Mouse (Mus musculus) forebrain, embryonic 16.5 days (tissue): Measurements from ENCODE around the gene 1110008P14Rik. TPM values are rescaled to one million over a fixed set of nuclear protein-coding genes. Genes with fewer than 3 reads are reported as not detected.

Experiments used
- ATAC-seq: fragments of 200-750 bp; cut with Nextera tagmentation; 2 replicates; pipeline ENCODE4 v1.8.0; 2017; ENCODE audit warnings: mild to moderate bottlenecking, moderate library complexity
- H3K27ac ChIP-seq: fragments of 300-500 bp; sonication (generic); 2 replicates; pipeline ENCODE4 v1.5.1; 2014; ENCODE audit warnings: low read length, control low read depth
- H3K27me3 ChIP-seq: fragments of 300-500 bp; sonication (generic); replicated peaks from 2 replicates; pipeline ENCODE4 v1.6.1; 2014; ENCODE audit warnings: low read length; ENCODE audit not compliant: control insufficient read depth, insufficient read depth
- H3K36me3 ChIP-seq: fragments of 300-500 bp; sonication (generic); 2 replicates; pipeline ENCODE4 v1.6.1; 2014; ENCODE audit not compliant: control insufficient read depth, insufficient read depth
- H3K4me1 ChIP-seq: fragments of 300-500 bp; sonication (generic); replicated peaks from 2 replicates; pipeline ENCODE4 v1.6.1; 2014; ENCODE audit warnings: low read length; ENCODE audit not compliant: control insufficient read depth, insufficient read depth
- H3K4me2 ChIP-seq: fragments of 300-500 bp; sonication (generic); 2 replicates; pipeline ENCODE4 v1.6.1; 2014; ENCODE audit warnings: mild to moderate bottlenecking, low read length, control low read depth
- H3K4me3 ChIP-seq: fragments of 300-500 bp; sonication (generic); replicated peaks from 2 replicates; pipeline ENCODE4 v1.5.1; 2014; ENCODE audit warnings: mild to moderate bottlenecking, low read length, control low read depth
- H3K9ac ChIP-seq: fragments of 300-500 bp; sonication (generic); replicated peaks from 2 replicates; pipeline ENCODE4 v1.6.1; 2014; ENCODE audit warnings: low read depth, low read length, control low read depth
- H3K9me3 ChIP-seq: fragments of 300-500 bp; sonication (generic); 2 replicates; pipeline ENCODE4 v1.6.1; 2016; ENCODE audit warnings: low read length; ENCODE audit not compliant: control insufficient read depth
- WGBS: fragments of 180-500 bp; shearing (Covaris S2); extraction: QIAGEN DNeasy Blood & Tissue Kit; methylation state at CpG from one replicate; pipeline ENCODE4 v1.1.7; 2014; 5-methylcytosine and 5-hydroxymethylcytosine counted together
- polyA plus RNA-seq: library from polyadenylated mRNA; unstranded; fragments of >200 nt; fragmentation: Nextera tagmentation; extraction: Ambion mirVana; gene quantifications from 2 replicates; pipeline ENCODE4 v1.2.1, GENCODE M21; 2015

The 1110008P14Rik gene
- 67.8 and 77.7 TPM in 2 replicates for polyA plus RNA-seq

DNA sequence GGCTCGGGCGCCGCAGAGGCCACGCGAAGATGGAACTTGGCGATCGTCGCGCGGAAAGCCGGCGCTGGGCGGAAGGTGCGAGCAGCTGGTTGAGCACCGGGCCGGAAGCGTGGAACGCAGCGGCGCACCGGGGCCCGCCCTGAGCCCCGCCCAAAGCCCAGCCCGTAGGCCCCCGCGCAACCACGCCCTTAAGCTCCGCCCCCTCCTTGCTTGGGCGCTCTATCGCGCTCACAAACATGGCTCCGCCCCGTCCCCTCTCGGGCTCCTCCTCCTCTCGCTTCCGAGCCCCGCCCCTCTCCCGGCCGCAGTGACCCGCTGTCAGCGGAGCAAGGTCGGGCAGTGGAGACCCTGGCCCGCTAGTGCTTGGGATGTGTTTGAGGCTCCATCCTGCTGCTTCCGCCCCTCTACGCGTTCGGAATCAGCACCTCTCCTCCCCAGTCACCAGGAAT lies at the start of gene 1110008P14Rik:
Gene 1110008P14Rik (minus strand): TSS at position 164 of the 449 bp plus-strand sequence.
- peak within 1 kb of the TSS; percentile 69 for H3K4me3 ChIP-seq
- peak within 1 kb of the TSS; percentile 69 for H3K9ac ChIP-seq
- ATAC-seq, result peak; percentile 94
- H3K4me1 ChIP-seq, result peaks cover 4% of the 10 kb centered on the region
- H3K4me2 ChIP-seq, result peak within 1 kb of the TSS; percentile 91
- WGBS, result 0% methylated on average over 35 of the region's 47 CpGs
- H3K27me3 ChIP-seq, result no peaks in the 10 kb centered on the region
- no peak within 1 kb of the TSS for H3K27ac ChIP-seq
- no peaks in the 10 kb centered on the region for H3K9me3 ChIP-seq
- peaks cover 23% of the 10 kb centered on the region for H3K36me3 ChIP-seq

DNA sequence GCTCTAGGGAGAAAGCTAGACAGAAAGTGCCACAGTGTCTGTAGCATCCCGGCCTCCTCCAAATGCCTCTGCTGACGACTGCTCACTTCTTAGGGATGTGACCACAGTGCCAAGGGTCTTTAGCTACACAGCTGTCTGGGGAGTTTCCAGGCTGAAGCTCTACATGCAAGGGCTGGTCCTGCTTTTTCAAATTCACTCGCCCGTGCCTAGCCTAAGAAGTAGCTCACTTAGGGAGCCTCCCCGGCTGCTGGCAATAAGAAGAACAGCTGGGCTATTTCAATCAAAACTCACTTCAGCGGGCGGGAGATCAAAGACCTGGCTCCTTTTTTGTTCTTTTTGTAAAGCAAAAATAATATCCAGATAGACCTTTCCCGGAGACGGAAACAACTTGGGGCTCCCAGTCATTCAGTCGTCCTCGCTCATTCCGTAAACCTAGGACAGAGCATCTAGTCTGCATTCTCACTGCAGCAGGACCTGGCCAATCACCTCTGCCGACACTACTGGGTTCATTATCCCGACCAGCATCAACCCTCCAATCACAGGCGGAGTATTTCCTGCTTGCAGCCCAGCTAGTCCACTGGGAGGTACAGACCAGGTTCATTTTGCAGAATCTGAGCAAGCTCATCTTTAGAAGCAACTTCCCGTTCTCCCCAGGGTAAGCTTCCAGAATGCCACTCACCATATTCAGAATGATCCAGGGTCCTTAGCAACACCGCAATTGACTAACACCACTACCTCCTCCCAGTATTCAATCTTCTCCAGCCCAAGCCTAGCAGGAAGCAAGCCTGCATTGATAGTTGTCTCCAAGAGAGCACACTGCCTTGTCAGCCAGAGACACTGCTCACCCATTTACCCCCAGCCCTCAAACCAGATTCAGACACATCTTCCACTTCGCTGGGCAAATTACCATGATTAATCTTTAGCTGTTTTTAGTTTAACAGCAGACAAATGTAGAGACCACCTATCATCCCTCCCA lies 49.3 kb upstream of the 1110008P14Rik start:
- no peaks in the 10 kb centered on the region for H3K36me3 ChIP-seq
- 5% methylated on average over 18 of the region's 18 CpGs for WGBS
- H3K4me2 ChIP-seq, result peak overlapping the region; percentile 65
- H3K4me1 ChIP-seq, result peaks cover 38% of the 10 kb centered on the region
- peak; percentile 97 for ATAC-seq
- H3K9ac ChIP-seq, result peak overlapping the region; percentile 58
- H3K27me3 ChIP-seq, result no peaks in the 10 kb centered on the region
- H3K4me3 ChIP-seq, result peak overlapping the region; percentile 48
- H3K9me3 ChIP-seq, result no peaks in the 10 kb centered on the region
- peak overlapping the region; percentile 87 for H3K27ac ChIP-seq

DNA sequence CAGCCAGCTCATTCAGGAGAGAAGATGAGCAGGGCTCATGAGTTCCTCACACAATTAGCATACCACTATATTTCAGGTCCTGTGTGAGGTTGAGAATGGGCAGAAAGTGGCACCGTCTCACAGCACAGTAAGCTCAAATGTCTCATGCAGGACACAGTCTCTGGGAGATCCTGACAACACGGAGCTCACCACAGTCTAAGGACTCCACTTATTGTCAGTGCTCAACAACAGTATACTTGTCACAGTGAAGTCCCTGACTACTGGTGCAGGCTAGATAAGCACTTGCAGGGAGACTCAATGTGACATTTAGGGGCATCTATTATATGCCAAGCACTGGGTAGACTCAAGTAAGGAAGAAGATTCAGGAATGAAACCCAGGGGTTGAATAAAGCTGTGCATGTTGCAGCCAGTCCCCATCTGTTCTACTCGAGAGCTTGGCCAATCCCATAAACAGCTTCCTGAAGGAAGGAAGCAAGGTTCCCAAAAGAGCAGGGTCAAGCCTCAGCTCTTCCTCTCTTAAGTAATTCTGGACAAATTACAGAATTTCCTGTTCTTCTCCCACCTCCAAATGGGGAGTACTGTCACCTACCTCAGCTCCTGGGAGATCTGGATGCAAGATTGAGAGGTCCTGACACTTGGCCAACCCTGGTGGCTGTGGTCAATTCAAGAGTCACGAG lies 47.6 kb upstream of the 1110008P14Rik start:
- Histone ChIP-seq H3K4me3 (peak overlapping the region; percentile 31), H3K27ac (peak overlapping the region; percentile 71; the same call in 1 of the 2 replicates), H3K9ac (peak overlapping the region; percentile 26; the same call in 1 of the 2 replicates), H3K9me3 (no peaks in the 10 kb centered on the region), H3K4me2 (peak overlapping the region; percentile 65), H3K27me3 (no peaks in the 10 kb centered on the region), H3K4me1 (peaks cover 38% of the 10 kb centered on the region), H3K36me3 (no peaks in the 10 kb centered on the region)
- no peak for ATAC-seq
- 69% methylated on average over 4 of the region's 4 CpGs for WGBS

DNA sequence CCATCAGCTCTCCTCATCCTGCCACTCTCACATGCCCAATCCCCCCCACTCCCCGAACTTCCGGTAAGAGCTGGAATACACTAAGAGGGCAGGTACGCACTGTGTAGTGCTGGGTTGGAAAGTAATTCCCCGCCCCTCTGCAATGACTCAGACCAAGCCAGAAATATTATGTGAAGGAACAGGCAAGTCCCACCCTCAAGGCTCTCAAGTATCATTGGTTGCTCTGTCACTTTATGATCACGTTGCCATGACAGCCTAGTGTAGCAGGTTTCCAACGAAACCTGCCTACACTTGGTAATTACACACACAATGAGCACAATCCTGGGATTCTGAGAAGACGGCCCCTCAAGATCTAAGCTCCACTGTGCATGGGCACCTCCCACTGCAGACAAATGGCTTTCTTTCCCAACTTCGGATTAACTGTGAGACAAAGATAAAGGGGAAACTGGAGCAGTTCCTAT lies 46.6 kb upstream of the 1110008P14Rik start:
- H3K36me3 ChIP-seq, result no peaks in the 10 kb centered on the region
- H3K4me2 ChIP-seq, result peak overlapping the region; percentile 65
- 18% methylated on average over 8 of the region's 8 CpGs for WGBS
- peak overlapping the region; percentile 71 for H3K27ac ChIP-seq
- no peaks in the 10 kb centered on the region for H3K27me3 ChIP-seq
- peak; percentile 80 for ATAC-seq
- H3K4me3 ChIP-seq, result peak overlapping the region; percentile 31
- H3K9ac ChIP-seq, result peak overlapping the region; percentile 47
- H3K4me1 ChIP-seq, result peaks cover 48% of the 10 kb centered on the region
- no peaks in the 10 kb centered on the region for H3K9me3 ChIP-seq

DNA sequence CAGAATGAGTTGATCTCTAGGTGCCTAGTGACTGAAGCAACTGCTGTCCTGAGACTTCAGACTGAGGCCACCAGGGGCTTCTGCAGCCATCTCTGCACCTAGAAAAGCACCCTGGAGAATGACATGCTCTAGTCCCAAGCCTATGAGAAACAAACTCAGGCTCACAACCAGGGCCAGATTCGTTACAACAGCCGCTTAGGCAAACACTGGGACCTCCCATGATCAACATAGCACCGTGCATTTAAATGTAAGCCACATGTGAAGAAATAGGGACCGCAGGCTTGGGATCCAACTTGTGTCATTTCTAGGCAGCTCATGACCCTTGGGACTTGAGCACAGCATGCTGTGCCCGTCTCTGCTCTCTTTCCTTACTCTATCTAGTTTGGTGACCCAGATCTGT lies 46.0 kb upstream of the 1110008P14Rik start:
- peak overlapping the region; percentile 56 for H3K27ac ChIP-seq
- no peak overlapping the region for H3K9ac ChIP-seq
- WGBS, result 68% methylated on average over 5 of the region's 5 CpGs
- H3K4me2 ChIP-seq, result peak overlapping the region; percentile 65
- ATAC-seq, result no peak
- H3K4me1 ChIP-seq, result peaks cover 50% of the 10 kb centered on the region
- peak overlapping the region; percentile 31 for H3K4me3 ChIP-seq
- no peaks in the 10 kb centered on the region for H3K9me3 ChIP-seq
- H3K36me3 ChIP-seq, result no peaks in the 10 kb centered on the region
- H3K27me3 ChIP-seq, result no peaks in the 10 kb centered on the region

DNA sequence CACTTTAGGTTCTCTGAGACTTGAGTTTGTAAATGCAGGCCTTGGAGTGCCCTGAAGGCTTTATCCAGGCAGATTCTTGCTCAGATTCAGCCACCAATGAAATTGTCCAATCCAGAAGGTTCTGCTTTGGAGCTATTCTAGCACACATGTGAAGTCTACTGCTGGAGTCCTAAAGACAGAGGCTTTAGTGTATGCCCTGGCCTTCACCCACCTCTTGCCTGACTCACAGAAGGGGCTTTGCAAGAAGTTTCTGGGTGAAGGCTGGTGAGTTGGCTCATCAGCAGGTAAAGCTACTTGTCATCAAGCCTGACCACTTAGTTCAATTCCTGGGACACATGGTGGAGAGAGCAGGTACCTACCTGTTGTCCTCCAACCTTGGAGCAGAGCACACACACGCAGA lies 44.4 kb upstream of the 1110008P14Rik start:
- H3K4me1 ChIP-seq, result peaks cover 42% of the 10 kb centered on the region
- no peak overlapping the region for H3K9ac ChIP-seq
- H3K27me3 ChIP-seq, result no peaks in the 10 kb centered on the region
- no peak overlapping the region for H3K4me3 ChIP-seq
- H3K4me2 ChIP-seq, result no peak overlapping the region
- H3K27ac ChIP-seq, result no peak overlapping the region
- 91% methylated on average over 1 of the region's 1 CpGs for WGBS
- H3K9me3 ChIP-seq, result no peaks in the 10 kb centered on the region
- H3K36me3 ChIP-seq, result no peaks in the 10 kb centered on the region
- ATAC-seq, result no peak

DNA sequence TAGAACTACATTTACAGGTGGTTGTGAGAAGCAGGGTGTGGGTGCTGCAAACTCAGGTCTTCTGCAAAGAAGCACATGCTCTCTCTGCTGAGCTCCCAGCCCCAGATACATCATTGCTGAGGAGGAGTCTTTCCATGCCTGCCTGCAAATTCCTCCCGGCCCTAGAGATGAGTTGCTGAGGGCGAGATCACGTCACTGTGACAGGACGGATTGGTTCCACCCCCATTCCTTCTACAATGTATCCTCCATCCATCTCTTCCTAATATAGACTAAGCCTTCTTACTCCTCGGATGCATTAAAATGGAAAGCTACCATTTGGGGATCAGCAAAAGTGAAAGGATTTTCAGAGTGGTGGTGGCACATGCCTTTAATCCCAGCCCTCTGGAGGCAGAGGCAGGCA lies 43.8 kb upstream of the 1110008P14Rik start:
- Histone ChIP-seq H3K27me3 (no peaks in the 10 kb centered on the region), H3K9me3 (no peaks in the 10 kb centered on the region), H3K4me2 (no peak overlapping the region), H3K4me1 (peaks cover 41% of the 10 kb centered on the region), H3K4me3 (no peak overlapping the region), H3K27ac (no peak overlapping the region), H3K36me3 (peaks cover 4% of the 10 kb centered on the region; the same call in 1 of the 2 replicates), H3K9ac (no peak overlapping the region)
- WGBS, result 80% methylated on average over 5 of the region's 5 CpGs
- ATAC-seq, result no peak

DNA sequence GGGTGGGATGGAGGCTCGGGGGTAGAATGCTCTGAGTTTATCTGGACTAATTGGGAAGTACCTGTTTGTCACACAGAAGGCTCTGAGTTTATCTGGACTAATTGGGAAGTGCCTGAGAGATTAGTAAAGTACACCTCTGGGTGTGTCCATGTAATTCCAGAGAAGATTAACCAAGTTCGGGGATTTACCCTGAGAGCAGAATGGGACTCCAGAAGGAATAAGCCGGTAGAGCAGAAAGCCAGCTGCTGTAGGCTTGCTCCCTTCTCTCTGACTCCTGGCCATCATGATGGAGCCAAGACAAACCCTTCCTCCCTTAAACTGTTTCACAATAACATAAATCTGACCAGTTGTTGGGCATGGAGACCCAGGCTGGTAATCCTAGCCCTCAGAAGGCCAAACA lies 43.1 kb upstream of the 1110008P14Rik start:
- Histone ChIP-seq H3K9ac (no peak overlapping the region), H3K4me1 (peaks cover 33% of the 10 kb centered on the region), H3K4me2 (no peak overlapping the region), H3K36me3 (peaks cover 9% of the 10 kb centered on the region), H3K9me3 (no peaks in the 10 kb centered on the region), H3K27ac (0 out of 2 replicates have a peak overlapping the region, but pooled peaks have one; percentile 37), H3K4me3 (no peak overlapping the region), H3K27me3 (no peaks in the 10 kb centered on the region)
- no peak for ATAC-seq
- 10% methylated on average over 3 of the region's 3 CpGs for WGBS
